Mouse (Mus musculus): Measurements from ENCODE around the gene Pcdh7. TPM values are rescaled to one million over a fixed set of nuclear protein-coding genes. Genes with fewer than 3 reads are reported as not detected.

Pcdh7 gene
- polyA plus RNA-seq, 1 experiment from 2014 or later: 16.0 TPM

DNA sequence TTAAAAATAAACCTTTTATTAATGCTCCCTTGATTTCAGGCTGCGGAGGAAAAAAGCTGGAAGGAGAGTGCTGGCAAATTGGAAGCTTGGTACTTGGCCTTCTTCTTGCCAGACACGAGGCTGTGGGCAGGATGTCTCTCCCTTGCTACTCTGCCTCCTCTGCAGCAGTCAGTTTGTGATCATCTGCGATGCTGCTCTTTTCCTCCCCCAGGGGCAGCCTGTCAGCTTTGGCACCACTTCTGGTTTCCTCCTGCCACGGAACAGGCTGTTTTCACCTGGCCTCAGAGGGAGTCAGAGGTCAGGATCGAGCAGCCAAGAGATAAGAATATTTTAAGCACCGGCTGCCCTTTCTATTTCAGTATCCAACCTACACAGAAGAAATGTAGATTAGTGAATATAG is 25.2 kb downstream of the Pcdh7 start:
- no peaks in the 10 kb centered on the region for H3K36me3 ChIP-seq (ENCODE audit: control insufficient read depth, insufficient read depth)
- H3K4me2 ChIP-seq (ENCODE audit: low read length): no peak overlapping the region
- no peak for ATAC-seq
- WGBS: 30% methylated on average over 6 of the region's 6 CpGs
- no peaks in the 10 kb centered on the region for H3K27me3 ChIP-seq (replicated peaks; ENCODE audit: control insufficient read depth, insufficient read depth, low read length)
- H3K4me3 ChIP-seq (replicated peaks; ENCODE audit: low read length): no peak overlapping the region
- H3K4me1 ChIP-seq (replicated peaks; ENCODE audit: control insufficient read depth, insufficient read depth, low read length): 0 out of 2 replicates have a peak, but pooled peaks cover 3% of the 10 kb centered on the region
- no peak overlapping the region for H3K27ac ChIP-seq (ENCODE audit: low read length)
- H3K9me3 ChIP-seq (ENCODE audit: control insufficient read depth, low read length): no peaks in the 10 kb centered on the region
- no peak overlapping the region for H3K9ac ChIP-seq (replicated peaks; ENCODE audit: low read depth, low read length)

DNA sequence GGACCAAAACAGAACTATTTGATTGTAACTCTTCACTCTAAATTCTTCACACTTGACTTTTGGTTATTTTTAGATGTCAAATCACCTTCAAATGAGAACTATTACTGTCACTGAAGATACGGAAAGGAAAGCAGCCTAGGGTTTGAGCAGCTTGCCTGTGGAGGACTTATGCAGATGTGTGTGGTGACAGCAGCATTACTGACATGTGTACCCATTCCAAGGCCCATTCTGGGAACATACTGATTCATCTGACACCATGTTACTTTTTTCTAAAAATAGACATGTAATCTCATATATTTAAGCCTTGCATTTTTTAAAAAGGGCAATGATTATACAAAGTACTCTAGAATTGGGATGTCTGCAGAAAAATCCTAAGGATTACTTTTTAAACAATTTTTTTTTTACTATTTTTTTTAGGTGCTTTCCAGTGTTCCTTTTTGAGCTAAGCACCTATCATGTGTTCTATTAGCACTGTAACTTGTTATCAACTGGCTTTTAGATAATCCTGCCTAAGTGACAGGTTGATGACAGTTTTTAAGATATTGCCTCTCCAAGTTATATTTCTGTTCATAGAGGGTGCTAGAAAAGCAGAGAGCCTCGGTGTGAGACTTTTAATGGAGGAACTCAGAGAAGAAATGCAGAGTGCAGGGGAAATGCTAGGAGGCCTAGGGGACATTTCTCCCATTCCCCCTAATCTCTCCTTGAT is 26.3 kb downstream of the Pcdh7 start:
- Histone ChIP-seq H3K27me3 (replicated peaks; ENCODE audit: control insufficient read depth, insufficient read depth, low read length) (no peaks in the 10 kb centered on the region), H3K27ac (ENCODE audit: low read length) (no peak overlapping the region), H3K9me3 (ENCODE audit: control insufficient read depth, low read length) (no peaks in the 10 kb centered on the region), H3K4me2 (ENCODE audit: low read length) (no peak overlapping the region), H3K36me3 (ENCODE audit: control insufficient read depth, insufficient read depth) (no peaks in the 10 kb centered on the region), H3K4me3 (replicated peaks; ENCODE audit: low read length) (no peak overlapping the region), H3K9ac (replicated peaks; ENCODE audit: low read depth, low read length) (no peak overlapping the region), H3K4me1 (replicated peaks; ENCODE audit: control insufficient read depth, insufficient read depth, low read length) (0 out of 2 replicates have a peak, but pooled peaks cover 3% of the 10 kb centered on the region)
- no peak for ATAC-seq
- 78% methylated on average over 2 of the region's 2 CpGs for WGBS

DNA sequence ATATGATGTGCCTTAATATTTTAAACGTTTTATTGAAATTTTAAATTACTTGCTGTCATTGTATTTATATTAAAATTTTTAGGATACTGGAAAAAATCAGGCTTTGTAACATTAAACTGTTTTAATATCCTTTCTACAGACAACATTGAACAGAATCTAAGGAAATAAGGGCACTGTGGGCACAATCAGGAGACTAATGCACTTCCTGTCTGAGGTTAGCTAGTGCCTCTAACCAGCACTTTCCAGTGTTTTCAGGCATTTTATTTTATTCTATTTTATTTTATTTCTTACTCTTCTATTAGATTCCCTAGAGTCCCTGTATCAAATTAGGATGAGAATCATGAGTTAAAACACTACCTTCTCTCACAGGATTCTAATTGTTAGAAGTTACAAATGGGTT is 28.1 kb downstream of the Pcdh7 start:
- 77% methylated on average over 1 of the region's 1 CpGs for WGBS
- H3K27me3 ChIP-seq (replicated peaks; ENCODE audit: control insufficient read depth, insufficient read depth, low read length): no peaks in the 10 kb centered on the region
- no peaks in the 10 kb centered on the region for H3K36me3 ChIP-seq (ENCODE audit: control insufficient read depth, insufficient read depth)
- H3K9ac ChIP-seq (replicated peaks; ENCODE audit: low read depth, low read length): no peak overlapping the region
- H3K9me3 ChIP-seq (ENCODE audit: control insufficient read depth, low read length): no peaks in the 10 kb centered on the region
- H3K4me1 ChIP-seq (replicated peaks; ENCODE audit: control insufficient read depth, insufficient read depth, low read length): 0 out of 2 replicates have a peak, but pooled peaks cover 3% of the 10 kb centered on the region
- H3K4me2 ChIP-seq (ENCODE audit: low read length): no peak overlapping the region
- H3K27ac ChIP-seq (ENCODE audit: low read length): no peak overlapping the region
- H3K4me3 ChIP-seq (replicated peaks; ENCODE audit: low read length): no peak overlapping the region
- ATAC-seq: no peak

DNA sequence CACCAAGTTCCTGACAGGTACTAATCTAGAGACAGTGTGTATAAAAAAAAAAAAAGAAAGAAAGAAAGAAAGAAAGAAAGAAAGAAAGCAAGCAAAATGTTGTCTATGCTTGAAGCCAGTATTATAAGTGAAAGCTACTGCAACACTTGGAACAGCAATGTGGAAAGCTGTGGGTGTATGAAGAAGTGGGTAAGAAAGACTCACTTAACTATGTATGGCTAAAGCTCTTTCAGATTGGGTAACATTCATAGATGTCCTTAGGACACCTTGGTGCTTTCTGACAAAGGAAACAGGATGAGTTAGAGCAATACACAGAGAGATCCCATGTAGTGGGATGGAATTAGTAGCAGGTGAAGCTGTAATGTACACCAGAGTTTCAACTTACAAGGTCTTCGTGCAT is 32.6 kb downstream of the Pcdh7 start:
- no peak overlapping the region for H3K4me2 ChIP-seq (ENCODE audit: low read length)
- no peaks in the 10 kb centered on the region for H3K27me3 ChIP-seq (replicated peaks; ENCODE audit: control insufficient read depth, insufficient read depth, low read length)
- H3K9me3 ChIP-seq (ENCODE audit: control insufficient read depth, low read length): no peaks in the 10 kb centered on the region
- H3K4me1 ChIP-seq (replicated peaks; ENCODE audit: control insufficient read depth, insufficient read depth, low read length): no peaks in the 10 kb centered on the region
- no peak overlapping the region for H3K4me3 ChIP-seq (replicated peaks; ENCODE audit: low read length)
- H3K36me3 ChIP-seq (ENCODE audit: control insufficient read depth, insufficient read depth): no peaks in the 10 kb centered on the region
- ATAC-seq: no peak
- 91% methylated on average over 1 of the region's 1 CpGs for WGBS
- H3K9ac ChIP-seq (replicated peaks; ENCODE audit: low read depth, low read length): no peak overlapping the region
- no peak overlapping the region for H3K27ac ChIP-seq (ENCODE audit: low read length)

DNA sequence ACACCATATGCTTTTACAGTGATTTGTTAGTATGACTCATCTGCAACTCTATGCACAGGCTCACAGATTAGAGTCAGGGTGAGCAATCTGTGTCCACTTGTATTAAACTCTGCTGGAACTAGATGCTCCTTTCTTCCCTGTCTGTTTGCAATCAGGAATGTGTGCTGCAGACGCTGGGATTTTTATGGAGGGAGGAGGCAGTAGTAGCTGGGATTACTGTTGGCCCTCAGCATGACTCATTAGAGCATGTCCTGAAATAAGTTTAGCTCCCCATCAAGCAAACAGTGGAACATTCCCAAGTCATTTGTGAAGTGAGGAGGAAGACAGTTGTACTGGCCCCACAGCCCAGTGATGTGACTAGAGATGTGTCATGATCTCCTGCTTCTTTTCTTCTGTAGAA is 38.0 kb downstream of the Pcdh7 start:
- Histone ChIP-seq H3K27ac (ENCODE audit: low read length) (no peak overlapping the region), H3K4me2 (ENCODE audit: low read length) (no peak overlapping the region), H3K9me3 (ENCODE audit: control insufficient read depth, low read length) (no peaks in the 10 kb centered on the region), H3K27me3 (replicated peaks; ENCODE audit: control insufficient read depth, insufficient read depth, low read length) (no peaks in the 10 kb centered on the region), H3K4me1 (replicated peaks; ENCODE audit: control insufficient read depth, insufficient read depth, low read length) (no peaks in the 10 kb centered on the region; the same call in 1 of the 2 replicates), H3K36me3 (ENCODE audit: control insufficient read depth, insufficient read depth) (no peaks in the 10 kb centered on the region), H3K9ac (replicated peaks; ENCODE audit: low read depth, low read length) (no peak overlapping the region), H3K4me3 (replicated peaks; ENCODE audit: low read length) (no peak overlapping the region)
- no peak for ATAC-seq
- WGBS: 29% methylated on average over 1 of the region's 1 CpGs

DNA sequence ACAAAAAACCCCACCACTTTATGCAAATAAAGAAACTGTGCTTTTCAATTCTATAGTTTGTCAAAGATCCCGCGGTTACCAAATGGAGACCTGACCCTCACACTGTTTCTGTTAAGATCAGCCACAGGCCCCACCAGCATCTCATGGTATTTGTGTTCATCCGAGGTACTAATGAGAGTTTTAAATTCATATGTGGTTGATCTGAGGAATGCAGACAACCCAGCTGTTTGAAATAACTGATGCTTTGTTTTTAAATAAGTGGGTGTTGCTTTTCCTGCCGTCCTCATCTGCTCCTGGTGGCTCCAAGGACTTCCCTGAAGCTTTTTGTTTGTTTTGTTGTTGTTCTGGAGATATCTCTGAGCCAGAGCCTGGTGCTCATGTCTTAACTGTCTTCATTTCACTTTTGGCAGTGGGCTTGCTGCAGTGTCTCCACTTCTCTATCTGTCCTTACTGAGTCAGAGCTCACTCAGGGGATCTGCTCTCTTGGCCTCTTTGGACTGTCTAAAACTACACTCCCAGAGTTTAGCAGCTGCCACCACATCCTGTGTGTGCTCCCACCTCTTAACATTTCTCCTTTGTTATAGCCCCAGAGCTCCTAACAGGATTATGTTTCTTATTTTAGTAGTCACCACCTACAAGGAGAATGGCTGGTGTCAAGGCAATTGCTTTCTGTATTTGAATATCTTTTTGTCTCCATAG is 39.1 kb downstream of the Pcdh7 start:
- WGBS: 46% methylated on average over 4 of the region's 4 CpGs
- H3K27ac ChIP-seq (ENCODE audit: low read length): no peak overlapping the region
- no peak overlapping the region for H3K4me2 ChIP-seq (ENCODE audit: low read length)
- H3K4me3 ChIP-seq (replicated peaks; ENCODE audit: low read length): no peak overlapping the region
- no peaks in the 10 kb centered on the region for H3K36me3 ChIP-seq (ENCODE audit: control insufficient read depth, insufficient read depth)
- no peaks in the 10 kb centered on the region; the same call in 1 of the 2 replicates for H3K4me1 ChIP-seq (replicated peaks; ENCODE audit: control insufficient read depth, insufficient read depth, low read length)
- no peaks in the 10 kb centered on the region for H3K9me3 ChIP-seq (ENCODE audit: control insufficient read depth, low read length)
- no peak overlapping the region for H3K9ac ChIP-seq (replicated peaks; ENCODE audit: low read depth, low read length)
- ATAC-seq: no peak
- no peaks in the 10 kb centered on the region for H3K27me3 ChIP-seq (replicated peaks; ENCODE audit: control insufficient read depth, insufficient read depth, low read length)

DNA sequence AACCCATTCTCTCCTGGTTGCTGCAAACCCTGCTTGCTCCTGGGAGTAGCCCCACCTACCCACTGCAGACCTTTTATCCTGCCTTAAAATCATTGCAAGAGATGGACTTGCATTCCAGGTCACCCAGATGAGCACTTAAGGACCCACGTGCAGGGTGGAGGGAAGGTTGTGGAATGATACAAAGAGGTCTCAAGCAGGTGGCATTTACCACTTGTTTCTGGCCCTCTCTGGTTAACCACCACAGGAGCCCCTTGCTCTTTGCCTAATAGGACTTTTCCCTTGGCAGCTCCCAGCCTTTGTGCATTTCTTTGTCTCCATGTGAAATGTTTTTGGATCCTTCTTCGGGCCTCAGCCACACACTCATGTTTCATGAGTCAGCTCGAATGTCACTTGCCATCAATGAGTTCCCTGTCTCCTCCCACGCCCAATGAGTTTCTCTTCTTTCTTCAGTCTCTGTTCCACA is 39.7 kb downstream of the Pcdh7 start:
- Histone ChIP-seq H3K4me2 (ENCODE audit: low read length) (no peak overlapping the region), H3K4me1 (replicated peaks; ENCODE audit: control insufficient read depth, insufficient read depth, low read length) (no peaks in the 10 kb centered on the region; the same call in 1 of the 2 replicates), H3K27me3 (replicated peaks; ENCODE audit: control insufficient read depth, insufficient read depth, low read length) (no peaks in the 10 kb centered on the region), H3K27ac (ENCODE audit: low read length) (no peak overlapping the region), H3K9ac (replicated peaks; ENCODE audit: low read depth, low read length) (no peak overlapping the region), H3K36me3 (ENCODE audit: control insufficient read depth, insufficient read depth) (no peaks in the 10 kb centered on the region), H3K4me3 (replicated peaks; ENCODE audit: low read length) (no peak overlapping the region), H3K9me3 (ENCODE audit: control insufficient read depth, low read length) (no peaks in the 10 kb centered on the region)
- WGBS: 27% methylated on average over 4 of the region's 4 CpGs
- no peak for ATAC-seq

DNA sequence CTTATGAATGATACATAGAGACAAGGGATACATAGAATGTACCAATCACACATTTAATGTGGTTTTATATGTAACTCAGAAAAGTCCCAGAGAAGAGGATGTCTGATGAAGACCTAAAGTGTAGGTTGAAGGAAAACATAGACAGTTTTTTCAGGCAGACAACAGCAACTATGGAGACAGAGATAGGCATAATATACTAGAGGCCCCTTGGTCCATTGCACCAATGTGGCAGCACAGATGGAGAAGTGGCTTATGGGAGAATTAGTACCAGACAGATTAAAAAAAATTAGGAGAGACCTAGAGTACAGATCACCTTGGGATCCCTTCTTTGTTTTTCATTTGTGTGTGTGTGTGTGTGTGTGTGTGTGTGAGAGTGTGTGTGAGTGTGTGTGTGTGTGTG is 41.2 kb downstream of the Pcdh7 start:
- no peak overlapping the region for H3K27ac ChIP-seq (ENCODE audit: low read length)
- no peaks in the 10 kb centered on the region for H3K9me3 ChIP-seq (ENCODE audit: control insufficient read depth, low read length)
- no peaks in the 10 kb centered on the region for H3K27me3 ChIP-seq (replicated peaks; ENCODE audit: control insufficient read depth, insufficient read depth, low read length)
- no peak overlapping the region for H3K9ac ChIP-seq (replicated peaks; ENCODE audit: low read depth, low read length)
- no peak for ATAC-seq
- no peaks in the 10 kb centered on the region for H3K36me3 ChIP-seq (ENCODE audit: control insufficient read depth, insufficient read depth)
- no peak overlapping the region for H3K4me2 ChIP-seq (ENCODE audit: low read length)
- no peak overlapping the region for H3K4me3 ChIP-seq (replicated peaks; ENCODE audit: low read length)
- H3K4me1 ChIP-seq (replicated peaks; ENCODE audit: control insufficient read depth, insufficient read depth, low read length): no peaks in the 10 kb centered on the region; the same call in 1 of the 2 replicates

DNA sequence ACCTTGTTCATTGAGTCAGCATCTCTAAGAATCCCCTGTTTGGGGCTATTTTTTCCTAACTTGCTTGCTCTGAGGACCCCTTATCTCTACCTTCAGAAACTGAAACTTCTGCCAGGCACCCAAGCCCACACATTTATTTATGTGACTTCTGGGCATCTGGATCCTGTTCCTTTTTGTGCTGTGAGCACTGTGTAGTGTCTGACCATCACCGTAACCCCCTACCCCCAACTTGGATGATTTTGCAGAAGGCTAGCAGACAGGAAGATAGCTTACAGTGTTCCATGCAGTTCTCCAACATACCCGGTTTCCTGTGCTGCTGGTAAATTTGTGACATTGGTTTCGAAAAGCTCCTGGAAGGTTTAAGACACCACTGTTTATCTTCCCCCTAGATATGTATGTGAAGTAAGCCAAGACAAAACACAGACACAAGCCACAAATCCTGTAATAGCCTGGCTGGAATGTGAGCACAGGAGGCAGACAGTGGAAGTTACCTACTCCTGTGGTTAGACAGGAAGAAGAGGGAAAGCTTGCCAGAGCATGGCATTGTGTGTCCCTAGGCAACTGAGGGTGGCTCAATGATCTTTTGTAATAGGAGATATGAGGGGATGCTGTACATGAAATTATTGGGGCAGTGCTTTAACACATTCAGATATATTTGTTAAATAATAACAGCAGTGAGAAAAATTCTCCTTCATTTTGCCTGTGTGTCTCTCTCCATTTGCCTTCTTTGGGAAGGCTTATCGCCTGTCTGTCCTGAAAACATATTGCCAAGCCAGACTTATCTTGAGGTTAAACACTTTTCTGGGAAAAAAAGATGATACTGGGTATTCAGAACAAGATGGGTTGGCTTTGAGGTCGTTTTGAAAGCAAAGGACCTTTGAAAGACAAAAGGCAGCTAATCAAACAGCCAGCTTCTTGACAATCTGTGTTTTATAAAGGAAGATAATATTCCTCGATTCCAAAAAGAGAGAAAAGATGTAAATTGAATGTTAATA is 42.6 kb downstream of the Pcdh7 start:
- Histone ChIP-seq H3K9me3 (ENCODE audit: control insufficient read depth, low read length) (no peaks in the 10 kb centered on the region), H3K36me3 (ENCODE audit: control insufficient read depth, insufficient read depth) (no peaks in the 10 kb centered on the region), H3K4me3 (replicated peaks; ENCODE audit: low read length) (no peak overlapping the region), H3K27me3 (replicated peaks; ENCODE audit: control insufficient read depth, insufficient read depth, low read length) (no peaks in the 10 kb centered on the region), H3K9ac (replicated peaks; ENCODE audit: low read depth, low read length) (no peak overlapping the region), H3K4me2 (ENCODE audit: low read length) (no peak overlapping the region), H3K27ac (ENCODE audit: low read length) (no peak overlapping the region), H3K4me1 (replicated peaks; ENCODE audit: control insufficient read depth, insufficient read depth, low read length) (no peaks in the 10 kb centered on the region; the same call in 1 of the 2 replicates)
- ATAC-seq: no peak
- 67% methylated on average over 6 of the region's 6 CpGs for WGBS

Data from forebrain, embryonic 16.5 days (tissue).